Mouse (Mus musculus) liver, embryonic 16.5 days (tissue): ENCODE measurements around the gene Nr2c2ap. TPM values are rescaled to one million over a fixed set of nuclear protein-coding genes. Genes with fewer than 3 reads are reported as not detected.

ENCODE experiments used
- ATAC-seq: fragments of 200-750 bp; cut with Nextera tagmentation; 2 replicates; pipeline ENCODE4 v1.8.0; 2017; ENCODE audit warnings: low read depth, mild to moderate bottlenecking, moderate number of reproducible peaks, moderate library complexity
- H3K27ac ChIP-seq: fragments of 300-500 bp; sonication (generic); 2 replicates; pipeline ENCODE4 v1.5.1; 2014; ENCODE audit warnings: mild to moderate bottlenecking, low read length
- H3K27me3 ChIP-seq: fragments of 300-500 bp; sonication (generic); 2 replicates; pipeline ENCODE4 v1.6.1; 2014; ENCODE audit warnings: low read depth, low read length, mixed read lengths; ENCODE audit not compliant: control insufficient read depth, insufficient read depth
- H3K36me3 ChIP-seq: fragments of 300-500 bp; sonication (generic); 2 replicates; pipeline ENCODE4 v1.6.1; 2014; ENCODE audit warnings: mild to moderate bottlenecking; ENCODE audit not compliant: control insufficient read depth, insufficient read depth
- H3K4me1 ChIP-seq: fragments of 300-500 bp; sonication (generic); 2 replicates; pipeline ENCODE4 v1.6.1; 2014; ENCODE audit warnings: low read depth, low read length, mixed read lengths; ENCODE audit not compliant: control insufficient read depth
- H3K4me2 ChIP-seq: fragments of 300-500 bp; sonication (generic); 2 replicates; pipeline ENCODE4 v1.6.1; 2014; ENCODE audit warnings: low read depth, low read length, mixed read lengths
- H3K4me3 ChIP-seq: fragments of 300-500 bp; sonication (generic); 2 replicates; pipeline ENCODE4 v1.5.1; 2014; ENCODE audit warnings: low read depth, mild to moderate bottlenecking, low read length
- H3K9ac ChIP-seq: fragments of 300-500 bp; sonication (generic); 2 replicates; pipeline ENCODE4 v1.6.1; 2014; ENCODE audit warnings: low read depth, low read length
- H3K9me3 ChIP-seq: fragments of 300-500 bp; sonication (generic); replicated peaks from 2 replicates; pipeline ENCODE4 v1.6.1; 2016; ENCODE audit warnings: low read length; ENCODE audit not compliant: control insufficient read depth
- WGBS: fragments of 180-500 bp; shearing (Covaris S2); extraction: QIAGEN DNeasy Blood & Tissue Kit; methylation state at CpG from one replicate; pipeline ENCODE4 v1.1.7; 2014; ENCODE audit not compliant: insufficient replicate concordance; 5-methylcytosine and 5-hydroxymethylcytosine counted together
- microRNA-seq: library from miRNA; unstranded; fragments of <30 nt; microRNA quantifications from one replicate; pipeline ENCODE4, GENCODE M21; 2016
- polyA plus RNA-seq: library from polyadenylated mRNA; unstranded; fragments of >200 nt; fragmentation: Nextera tagmentation; extraction: Ambion mirVana; gene quantifications from 2 replicates; pipeline ENCODE4 v1.2.1, GENCODE M21; 2015

The Nr2c2ap gene
- polyA plus RNA-seq, 1 experiment from 2014 or later, result 12.6 TPM

DNA sequence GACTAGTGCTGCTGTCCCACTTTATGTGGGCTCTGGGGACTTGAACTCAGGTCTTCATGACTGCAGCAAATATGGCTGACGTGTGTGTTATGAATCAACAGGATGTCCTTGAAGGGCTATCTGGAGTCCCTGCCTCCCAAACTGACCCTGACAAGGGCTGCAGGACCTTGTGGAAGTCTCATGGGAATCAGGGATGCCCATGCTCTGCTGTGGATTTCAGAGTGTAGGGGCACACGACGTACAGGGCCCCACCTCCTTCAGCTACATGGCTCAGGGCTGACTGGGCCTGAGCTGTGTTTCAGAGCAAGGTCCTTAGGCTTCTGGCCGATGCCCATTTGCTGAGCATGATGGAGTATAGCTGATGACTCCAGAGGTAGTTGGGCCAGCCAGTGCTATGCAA, 52.1 kb downstream of the Nr2c2ap start:
- no peak for ATAC-seq
- Histone ChIP-seq H3K4me3 (no peak overlapping the region), H3K4me2 (no peak overlapping the region), H3K9ac (no peak overlapping the region), H3K27ac (no peak overlapping the region; the same call in 1 of the 2 replicates), H3K4me1 (peaks cover 15% of the 10 kb centered on the region), H3K9me3 (no peaks in the 10 kb centered on the region), H3K27me3 (no peaks in the 10 kb centered on the region), H3K36me3 (no peaks in the 10 kb centered on the region; the same call in 1 of the 2 replicates)
- 73% methylated on average over 4 of the region's 4 CpGs for WGBS

Small RNAs within 50 kb of the gene (microRNA-seq; reads per million reads assigned to microRNA genes)
- not detected for gene Mir7066

Other genes starting within 250 kb of the Nr2c2ap start
- gene Cilp2, start 243.6 kb upstream of the Nr2c2ap start, polyA plus RNA-seq, result not detected in 2 replicates
- 1.1 and 1.6 TPM in 2 replicates for gene Tssk6, start 229.1 kb upstream of the Nr2c2ap start, polyA plus RNA-seq
- gene Ndufa13, start 228.8 kb upstream of the Nr2c2ap start, polyA plus RNA-seq, result 103 and 104 TPM in 2 replicates
- gene Yjefn3, start 228.6 kb upstream of the Nr2c2ap start, polyA plus RNA-seq, result 0.63 and 0.77 TPM in 2 replicates
- gene Gatad2a, start 134.9 kb upstream of the Nr2c2ap start, polyA plus RNA-seq, result 17.2 and 18.9 TPM in 2 replicates
- gene Mau2, start 88.6 kb upstream of the Nr2c2ap start, polyA plus RNA-seq, result 21.7 and 22.6 TPM in 2 replicates
- 14.7 and 14.9 TPM in 2 replicates for gene Sugp1, start 88.5 kb upstream of the Nr2c2ap start, polyA plus RNA-seq
- gene Tm6sf2, start 58.4 kb upstream of the Nr2c2ap start, polyA plus RNA-seq, result 1.8 and 3.0 TPM in 2 replicates
- gene Hapln4, start 47.9 kb upstream of the Nr2c2ap start, polyA plus RNA-seq, result 0.04 TPM in 1 of 2 replicates, not detected in the other
- 0.04 TPM in 1 of 2 replicates, not detected in the other for gene Ncan, start 10.5 kb upstream of the Nr2c2ap start, polyA plus RNA-seq
- 7.4 TPM in 2 replicates for gene Rfxank, start 7.8 kb downstream of the Nr2c2ap start, polyA plus RNA-seq
- gene Borcs8, start 8.2 kb downstream of the Nr2c2ap start, polyA plus RNA-seq, result 21.4 and 23.4 TPM in 2 replicates
- gene Mef2b, start 8.4 kb downstream of the Nr2c2ap start, polyA plus RNA-seq, result not detected in 2 replicates
- 26.8 and 28.4 TPM in 2 replicates for gene Tmem161a, start 41.0 kb downstream of the Nr2c2ap start, polyA plus RNA-seq
- 8.4 and 12.0 TPM in 2 replicates for gene Slc25a42, start 81.0 kb downstream of the Nr2c2ap start, polyA plus RNA-seq
- 10.8 and 11.9 TPM in 2 replicates for gene Sugp2, start 102.9 kb downstream of the Nr2c2ap start, polyA plus RNA-seq
- 12.1 and 12.7 TPM in 2 replicates for gene Armc6, start 103.1 kb downstream of the Nr2c2ap start, polyA plus RNA-seq
- gene Homer3, start 151.5 kb downstream of the Nr2c2ap start, polyA plus RNA-seq, result 3.7 and 4.7 TPM in 2 replicates
- 19.8 and 21.1 TPM in 2 replicates for gene Ddx49, start 171.2 kb downstream of the Nr2c2ap start, polyA plus RNA-seq
- 195 and 209 TPM in 2 replicates for gene Cope, start 171.2 kb downstream of the Nr2c2ap start, polyA plus RNA-seq
- 0.05 and 0.24 TPM in 2 replicates for gene Cers1, start 184.4 kb downstream of the Nr2c2ap start, polyA plus RNA-seq
- gene Gdf1, start 198.5 kb downstream of the Nr2c2ap start, polyA plus RNA-seq, result 0.18 and 0.34 TPM in 2 replicates
- gene Upf1, start 221.9 kb downstream of the Nr2c2ap start, polyA plus RNA-seq, result 5.5 and 5.6 TPM in 2 replicates
- gene Comp, start 242.2 kb downstream of the Nr2c2ap start, polyA plus RNA-seq, result 1.3 and 1.6 TPM in 2 replicates